Mouse (Mus musculus) liver, postnatal 0 days (tissue): Measurements from ENCODE around the gene Zswim5.
A peak's percentile ranks its signal among the peaks of the same experiment; 100 is the strongest.

Experiments
- CTCF ChIP-seq: sonication (generic); IDR thresholded peaks from 2 replicates; pipeline ENCODE4 v1.5.1; 2016; ENCODE audit warnings: antibody characterized with exemption, low read depth
- EP300 ChIP-seq: IDR thresholded peaks from 2 replicates; pipeline ENCODE4 v1.6.1; 2016; ENCODE audit warnings: antibody characterized with exemption, low read depth, mild to moderate bottlenecking

DNA sequence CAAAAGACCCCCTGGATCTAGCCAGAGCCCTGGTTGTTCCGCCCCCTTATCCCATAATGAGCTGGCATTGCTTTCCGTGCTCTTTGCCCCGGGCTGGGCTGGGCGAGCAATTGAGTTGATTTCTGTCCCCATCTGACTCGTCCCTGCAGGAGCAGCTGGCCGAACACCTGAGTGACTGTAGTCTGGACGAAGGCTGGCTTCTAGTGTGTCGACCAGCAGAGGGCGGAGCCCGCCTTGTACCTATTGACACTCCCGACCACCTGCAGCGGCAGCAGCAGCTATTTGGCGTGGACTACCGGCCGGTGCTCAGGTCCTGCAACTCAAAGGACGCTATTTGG lies 118.6 kb downstream of the Zswim5 start:
- peak; percentile 66 for TF ChIP-seq CTCF
- no peak for TF ChIP-seq EP300
